Mouse (Mus musculus) myocyte (in vitro differentiated cells): Measurements from ENCODE around the gene Celf2.

Experiments
- CEBPB ChIP-seq: IDR thresholded peaks from 2 replicates; pipeline ENCODE4 v1.6.1; 2011; ENCODE audit warnings: mild to moderate bottlenecking, moderate library complexity; ENCODE audit not compliant: poor library complexity, insufficient read depth, severe bottlenecking
- E2F4 ChIP-seq: IDR thresholded peaks from one replicate; pipeline ENCODE4 v1.6.1; 2011; ENCODE audit warnings: mild to moderate bottlenecking, control low read depth, moderate library complexity; ENCODE audit not compliant: insufficient read depth
- MAX ChIP-seq: IDR thresholded peaks from one replicate; pipeline ENCODE4 v1.6.1; 2011; ENCODE audit warnings: low read depth, mild to moderate bottlenecking, control low read depth
- MYOD1 ChIP-seq, 3 experiments: IDR thresholded peaks; one replicate each; pipeline ENCODE4 v1.6.1; 2011; ENCODE audit warnings: control low read depth in 2 of 3, low read depth in 2 of 3, mild to moderate bottlenecking in 2 of 3, moderate library complexity in 1 of 3; ENCODE audit not compliant: insufficient read length in 2 of 3, control insufficient read depth in 1 of 3
- MYOG ChIP-seq, 3 experiments: IDR thresholded peaks; one replicate each; pipeline ENCODE4 v1.6.1; 2011; ENCODE audit warnings: control low read depth in 2 of 3, low read depth in 2 of 3, mild to moderate bottlenecking in 2 of 3; ENCODE audit not compliant: insufficient read length in 2 of 3, control insufficient read depth in 1 of 3, insufficient read depth in 1 of 3
- POLR2A ChIP-seq: IDR thresholded peaks from one replicate; pipeline ENCODE4 v1.6.1; 2011; ENCODE audit warnings: low read depth, mild to moderate bottlenecking, control low read depth, moderate library complexity; ENCODE audit not compliant: insufficient read length
- POLR2AphosphoS2 ChIP-seq: IDR thresholded peaks from one replicate; pipeline ENCODE4 v1.6.1; 2011; ENCODE audit warnings: low read depth, control low read depth; ENCODE audit not compliant: insufficient read length
- REST ChIP-seq: IDR thresholded peaks from one replicate; pipeline ENCODE4 v1.6.1; 2011; ENCODE audit warnings: mild to moderate bottlenecking, control low read depth, moderate library complexity; ENCODE audit not compliant: insufficient read depth, insufficient read length
- SRF ChIP-seq: IDR thresholded peaks from one replicate; pipeline ENCODE4 v1.6.1; 2011; ENCODE audit warnings: low read depth; ENCODE audit not compliant: control insufficient read depth, insufficient read length
- TCF12 ChIP-seq: IDR thresholded peaks from one replicate; pipeline ENCODE4 v1.6.1; 2011; ENCODE audit warnings: mild to moderate bottlenecking, control low read depth; ENCODE audit not compliant: poor library complexity, insufficient read depth, severe bottlenecking
- TCF3 ChIP-seq: IDR thresholded peaks from one replicate; pipeline ENCODE4 v1.6.1; 2011; ENCODE audit warnings: low read depth, control low read depth; ENCODE audit not compliant: insufficient read length
- USF1 ChIP-seq: IDR thresholded peaks from one replicate; pipeline ENCODE4 v1.6.1; 2011; ENCODE audit warnings: low read depth, mild to moderate bottlenecking, control low read depth, moderate library complexity

GRCm38 (mm10) chr2:6536372-6536771, 973.0 kb downstream of the Celf2 start:
- TF ChIP-seq TCF12 (no peak), MAX (no peak), POLR2A (no peak), TCF3 (no peak), E2F4 (no peak), MYOD1 (IDR thresholded peaks at IDR 0.05; ENCODE audit: control insufficient read depth in 1 of 3, insufficient read length in 2 of 3, low read depth in 2 of 3) (no peak), USF1 (no peak), POLR2AphosphoS2 (no peak), SRF (no peak), MYOG (IDR thresholded peaks at IDR 0.05; ENCODE audit: control insufficient read depth in 1 of 3, insufficient read depth in 1 of 3, insufficient read length in 2 of 3, low read depth in 2 of 3) (no peak), CEBPB (no peak), REST (no peak)
